Mouse (Mus musculus) MEL (cell line): Measurements from ENCODE around the gene Ptpn12.

Experiments used
- CTCF ChIP-seq, 3 experiments: IDR thresholded peaks in 2 of 3; conservative IDR thresholded peaks in 1 of 3; 2 replicates each; pipeline ENCODE4 v1.5.1; 2011 to 2012; ENCODE audit warnings: low read length in 3 of 3, low read depth in 2 of 3, mild to moderate bottlenecking in 2 of 3, improper control_type of control experiment in 1 of 3, inconsistent platforms in 1 of 3, mixed read lengths in 1 of 3, moderate library complexity in 1 of 3; ENCODE audit not compliant: control insufficient read depth in 1 of 3, insufficient read depth in 1 of 3, poor library complexity in 1 of 3, severe bottlenecking in 1 of 3
- POLR2A ChIP-seq, 2 experiments: IDR thresholded peaks; 2 replicates each; pipeline ENCODE4 v1.6.1; 2011 to 2012; ENCODE audit warnings: low read length in 2 of 2, mild to moderate bottlenecking in 2 of 2, control low read depth in 1 of 2, improper control_type of control experiment in 1 of 2, low read depth in 1 of 2, moderate library complexity in 1 of 2; ENCODE audit not compliant: control insufficient read depth in 1 of 2, insufficient read depth in 1 of 2, poor library complexity in 1 of 2

DNA sequence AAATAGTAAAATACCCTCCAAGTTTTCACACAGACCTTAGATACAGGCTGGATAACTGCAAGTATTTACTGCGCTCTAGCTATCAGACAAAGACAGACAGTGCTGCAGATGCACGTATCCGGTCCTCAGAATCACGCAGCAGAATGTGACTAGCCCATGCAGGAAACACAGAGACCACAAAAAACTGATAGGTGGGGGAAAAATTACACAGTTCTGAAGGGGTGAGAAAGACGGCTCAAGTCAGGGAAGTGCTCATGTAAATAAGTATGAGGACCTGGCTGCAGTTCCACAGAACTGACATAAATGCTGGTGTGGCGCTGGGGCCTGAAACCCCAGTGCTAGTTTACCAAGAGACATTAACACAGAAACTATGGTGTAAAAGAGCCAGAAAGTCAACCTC is 53.0 kb downstream of the Ptpn12 start:
- TF ChIP-seq POLR2A (IDR thresholded peaks at IDR 0.05; ENCODE audit: control insufficient read depth in 1 of 2, insufficient read depth in 1 of 2, low read depth in 1 of 2, low read length in 2 of 2, poor library complexity in 1 of 2): peak in 1 of 2 experiments; percentile 45; a peak in 1 of 4 replicates
- peak; percentile 41 to 71 (median 44) for TF ChIP-seq CTCF (IDR thresholded peaks at IDR 0.05 in 2 of 3, conservative IDR thresholded peaks at IDR 0.05 in 1 of 3; ENCODE audit: control insufficient read depth in 1 of 3, insufficient read depth in 1 of 3, low read depth in 2 of 3, low read length in 3 of 3, poor library complexity in 1 of 3, severe bottlenecking in 1 of 3)
